Mouse (Mus musculus) embryonic fibroblast, embryonic 13.5 days (primary cell): Measurements from ENCODE around the gene Olfr172.

Experiments
- CTCF ChIP-seq: IDR thresholded peaks from 2 replicates; pipeline ENCODE4 v1.5.1; 2011; ENCODE audit warnings: mild to moderate bottlenecking, control low read depth, low read length, moderate library complexity, borderline replicate concordance; ENCODE audit not compliant: insufficient read depth
- POLR2A ChIP-seq: IDR thresholded peaks from 2 replicates; pipeline ENCODE4 v1.6.1; 2011; ENCODE audit warnings: low read depth, mild to moderate bottlenecking, control low read depth, low read length, moderate library complexity

DNA sequence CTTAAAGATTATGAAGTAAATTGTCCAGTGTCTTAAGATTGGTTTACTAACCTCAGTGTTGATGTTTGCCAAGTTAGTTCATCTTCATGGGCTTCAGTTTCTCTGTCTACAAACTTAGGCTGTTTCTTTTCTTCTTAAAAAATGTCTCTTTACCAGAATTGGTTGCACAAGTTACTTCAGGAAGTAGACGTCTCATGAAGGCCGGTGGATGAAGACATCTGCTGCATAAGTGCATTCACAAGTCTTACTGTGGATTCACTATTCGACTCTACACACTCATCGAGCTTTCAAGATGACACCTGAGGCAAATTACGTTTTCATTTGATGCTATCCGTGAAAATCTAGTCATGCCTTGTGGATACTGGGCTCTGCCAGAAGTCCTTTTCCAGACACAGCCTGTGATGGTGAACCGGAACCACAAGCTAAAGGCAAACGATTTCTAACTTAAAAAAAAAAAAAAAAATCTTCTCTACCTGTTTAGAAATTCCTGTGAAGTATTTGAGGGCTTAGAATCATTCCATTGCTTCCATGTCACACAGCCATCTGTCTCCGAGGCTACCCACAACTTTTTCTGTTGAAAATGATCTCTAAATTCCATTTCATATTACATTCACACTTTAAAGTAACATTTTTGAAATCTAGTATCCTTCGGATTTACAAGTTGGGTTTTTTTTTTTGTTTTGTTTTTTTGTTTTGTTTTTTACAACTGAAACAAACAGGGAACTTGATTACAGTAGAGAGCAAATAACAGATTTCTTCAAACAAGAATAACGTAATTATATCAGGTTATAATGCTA, 36.1 kb downstream of the Olfr172 start:
- TF ChIP-seq CTCF (no peak), POLR2A (no peak)
